Mouse (Mus musculus): ENCODE results near the gene Olfr1381.
"Not testable (repeated sequence)": the region's sequence is repeated elsewhere in the genome, so short reads cannot be mapped to it uniquely, and the experiment has no call there.

DNA sequence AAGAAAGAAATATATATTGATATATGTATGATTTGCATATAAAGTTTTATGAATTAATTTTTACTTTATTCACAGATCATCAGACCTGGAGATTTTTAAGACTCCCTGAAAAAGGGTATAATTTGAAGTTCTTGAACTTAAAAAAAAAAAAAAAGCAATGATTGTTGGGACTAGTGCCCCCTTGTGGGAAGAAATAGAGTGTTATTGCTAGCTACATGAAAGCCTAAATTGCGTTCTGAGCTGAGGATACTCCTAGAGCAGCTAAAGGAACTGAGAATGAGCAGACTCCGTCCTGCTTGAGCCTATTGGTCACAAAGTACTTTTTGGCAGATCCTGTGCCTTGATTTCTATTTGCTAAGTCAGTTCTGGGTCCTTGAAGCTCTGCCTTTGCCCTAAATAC lies 31.8 kb downstream of the Olfr1381 start:
- TF ChIP-seq GATA1, TAL1 (IDR thresholded peaks at IDR 0.05; ENCODE audit: low read length): not testable (repeated sequence)

Data from erythroblast, embryonic 14.5 days (primary cell).